Mouse (Mus musculus) bone marrow macrophage, adult 2 months (primary cell): ENCODE results near the gene Gosr1. TPM values are rescaled to one million over a fixed set of nuclear protein-coding genes. Genes with fewer than 3 reads are reported as not detected.

Experiments
- H3K27ac ChIP-seq: 2 replicates; pipeline ENCODE4 v1.5.1; 2012; ENCODE audit warnings: low read depth, low read length; ENCODE audit not compliant: insufficient read depth
- H3K4me1 ChIP-seq: 2 replicates; pipeline ENCODE4 v1.6.1; 2012; ENCODE audit warnings: low read length; ENCODE audit not compliant: control insufficient read depth, insufficient read depth
- H3K4me3 ChIP-seq: 2 replicates; pipeline ENCODE4 v1.5.1; 2012; ENCODE audit warnings: mild to moderate bottlenecking, low read length, moderate library complexity; ENCODE audit not compliant: insufficient read depth
- CTCF ChIP-seq: IDR thresholded peaks from 2 replicates; pipeline ENCODE4 v1.5.1; 2012; ENCODE audit warnings: low read depth, mild to moderate bottlenecking, low read length, moderate library complexity
- POLR2A ChIP-seq: IDR thresholded peaks from 2 replicates; pipeline ENCODE4 v1.6.1; 2012; ENCODE audit warnings: mild to moderate bottlenecking, low read depth, low read length, borderline replicate concordance
- polyA plus RNA-seq: library from polyadenylated mRNA; stranded (reverse); fragments of >200 nt; gene quantifications from 2 replicates; pipeline ENCODE4 v1.2.4, GENCODE M21; 2012; ENCODE audit not compliant: missing spikeins, insufficient read depth, insufficient read length

Gosr1 gene
- polyA plus RNA-seq, 1 experiment = 48.6 TPM

- no peak overlapping the region for H3K4me3 ChIP-seq
- peaks cover 19% of the 10 kb centered on the region for H3K4me1 ChIP-seq
- no peak overlapping the region for H3K27ac ChIP-seq
- TF ChIP-seq CTCF (peak; percentile 50), POLR2A (no peak)
Measured at GRCm38 (mm10) chr11:76739125-76739524, 24.3 kb downstream of the Gosr1 start.

DNA sequence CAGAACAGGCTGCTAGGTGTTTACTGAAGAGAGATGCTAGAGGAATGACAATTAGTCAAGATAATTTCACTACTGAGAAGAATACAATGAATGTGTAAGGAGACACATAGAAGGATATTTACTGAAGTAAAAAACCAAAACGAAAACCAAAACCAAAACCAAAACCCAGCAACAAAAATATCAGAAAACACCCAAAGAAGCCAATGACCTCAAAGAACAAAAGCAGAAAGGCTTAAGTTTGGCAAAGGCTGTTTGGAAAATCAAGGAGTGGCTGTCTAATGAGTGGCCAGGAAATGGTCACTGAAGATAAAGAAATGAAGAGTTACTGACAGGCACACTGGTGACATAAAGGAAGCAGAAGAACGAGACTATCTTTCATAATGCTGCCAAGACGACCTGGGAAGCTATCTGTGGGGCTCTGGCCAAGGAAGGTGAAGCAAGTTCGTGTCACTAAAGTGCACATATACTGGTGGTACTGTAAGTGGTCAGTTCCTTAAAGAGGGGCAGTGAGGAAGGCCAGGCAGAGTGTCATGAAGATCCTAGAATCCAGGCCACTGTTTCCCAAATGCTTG is 27.5 kb downstream of the Gosr1 start:
- Histone ChIP-seq H3K27ac (no peak overlapping the region), H3K4me3 (no peak overlapping the region), H3K4me1 (peaks cover 19% of the 10 kb centered on the region)
- TF ChIP-seq POLR2A = no peak
- no peak for TF ChIP-seq CTCF

GRCm38 (mm10) chr11:76734560-76734959 is 28.8 kb downstream of the Gosr1 start:
- H3K27ac ChIP-seq = peak overlapping the region; percentile 68
- no peak for TF ChIP-seq POLR2A
- no peak for TF ChIP-seq CTCF
- H3K4me3 ChIP-seq = no peak overlapping the region
- H3K4me1 ChIP-seq = peaks cover 19% of the 10 kb centered on the region

DNA sequence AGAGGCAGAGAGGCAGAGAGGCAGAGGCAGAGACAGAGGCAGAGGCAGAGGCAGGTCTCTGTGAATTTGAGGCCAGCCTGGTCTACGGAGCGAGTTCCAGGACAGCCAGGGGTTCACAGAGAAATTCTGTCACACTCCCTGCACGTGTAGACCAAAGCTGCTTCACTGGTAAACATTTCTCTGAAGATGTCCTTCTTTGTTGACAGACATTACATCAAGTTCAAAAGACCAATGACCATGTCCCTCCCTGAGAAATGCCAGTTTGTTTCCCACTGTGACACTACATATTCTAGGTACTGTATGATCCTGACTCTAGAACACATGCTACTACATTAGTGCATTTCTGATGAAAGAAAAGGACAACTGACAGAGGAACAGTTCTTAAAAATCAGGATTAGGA is 32.7 kb downstream of the Gosr1 start:
- no peak for TF ChIP-seq POLR2A
- TF ChIP-seq CTCF = no peak
- no peak overlapping the region for H3K27ac ChIP-seq

DNA sequence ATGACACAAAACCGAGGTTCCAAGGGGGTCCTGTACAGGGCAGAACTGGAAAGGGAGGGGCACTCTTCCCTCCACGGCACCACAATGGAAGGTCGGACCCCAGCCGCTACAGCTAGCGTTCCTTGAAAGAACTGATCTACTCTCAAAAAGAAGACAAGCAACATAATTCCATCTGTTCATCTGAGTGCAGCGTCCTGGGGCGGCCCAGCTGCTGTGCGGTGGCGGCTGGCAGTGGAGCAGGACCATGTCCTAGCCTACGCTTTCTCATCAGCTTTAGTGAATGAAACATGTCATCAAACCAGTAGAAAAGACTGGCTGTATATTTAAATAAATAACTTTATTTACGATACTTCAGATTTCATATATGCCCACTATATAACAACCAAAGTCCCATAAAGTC is 35.3 kb downstream of the Gosr1 start:
- Histone ChIP-seq H3K4me3 (no peak overlapping the region), H3K27ac (no peak overlapping the region), H3K4me1 (no peaks in the 10 kb centered on the region)
- no peak for TF ChIP-seq CTCF
- TF ChIP-seq POLR2A = no peak

More for the DNA sequence above, 32.7 kb downstream of the Gosr1 start:
- Histone ChIP-seq H3K4me1 (peaks cover 12% of the 10 kb centered on the region), H3K4me3 (no peak overlapping the region)

DNA sequence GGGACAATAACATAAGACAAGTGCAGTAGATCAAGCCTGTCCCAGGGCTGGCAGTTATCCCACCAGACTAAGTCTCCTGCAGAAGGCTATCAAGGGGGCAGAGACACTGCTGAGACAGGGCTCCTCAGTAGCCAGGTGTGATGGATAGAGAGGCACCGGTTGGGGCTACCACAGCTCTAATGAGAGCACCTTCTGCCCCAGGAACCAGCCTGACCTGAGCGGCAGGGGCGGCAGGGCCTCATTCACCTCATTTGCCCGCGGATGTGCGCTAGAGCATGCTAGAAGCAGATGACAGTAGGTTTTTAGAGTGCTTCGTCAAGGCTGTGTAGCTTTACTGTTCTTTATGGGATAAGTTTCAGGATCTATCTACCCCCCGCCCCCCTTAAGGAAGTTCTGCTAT is 39.5 kb downstream of the Gosr1 start:
- TF ChIP-seq CTCF (no peak), POLR2A (no peak)
- Histone ChIP-seq H3K4me1 (no peaks in the 10 kb centered on the region), H3K4me3 (no peak overlapping the region), H3K27ac (no peak overlapping the region)

GRCm38 (mm10) chr11:76717000-76717399 is 46.4 kb downstream of the Gosr1 start:
- no peaks in the 10 kb centered on the region for H3K4me1 ChIP-seq
- H3K4me3 ChIP-seq = no peak overlapping the region
- no peak overlapping the region for H3K27ac ChIP-seq
- TF ChIP-seq CTCF = no peak
- TF ChIP-seq POLR2A = no peak

DNA sequence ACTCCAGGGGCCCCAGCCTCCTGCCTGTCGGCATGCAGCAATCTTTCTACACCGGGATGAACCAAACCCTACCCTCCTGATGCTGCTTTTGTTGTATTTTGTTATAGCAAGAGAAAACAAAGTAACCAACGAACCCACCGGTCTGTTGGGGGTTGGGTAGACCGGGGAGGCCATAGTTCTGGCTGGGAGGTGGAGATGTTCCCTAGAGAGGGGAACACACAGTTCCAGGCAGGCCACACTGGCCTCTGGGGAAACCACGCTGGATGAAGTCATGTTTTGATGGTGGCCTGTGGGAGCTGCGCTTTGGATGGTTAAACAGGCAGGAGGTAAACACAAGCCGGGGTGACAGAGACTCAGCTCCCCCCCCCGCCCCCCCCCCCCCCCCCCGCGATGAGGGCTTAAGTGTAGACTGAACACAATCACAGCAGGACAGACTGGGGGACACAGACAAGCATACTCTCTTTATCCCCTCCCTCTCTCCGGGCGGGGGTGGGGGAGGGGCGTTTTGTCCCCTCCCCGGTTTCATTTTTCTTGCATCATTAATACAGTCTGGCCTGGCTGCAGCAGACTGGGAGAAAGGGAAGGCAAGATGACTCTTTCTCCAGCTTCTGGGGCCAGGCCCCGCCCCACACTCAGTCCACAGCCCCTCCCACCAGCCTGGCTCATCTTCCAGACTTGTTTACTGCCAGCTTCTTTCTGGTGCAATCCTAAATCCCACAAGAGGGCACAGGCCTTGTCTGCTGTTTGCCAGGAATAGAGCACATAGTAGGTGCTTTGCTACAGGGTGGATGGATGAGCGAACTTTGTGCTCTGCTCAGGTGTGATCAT is 53.5 kb downstream of the Gosr1 start:
- Histone ChIP-seq H3K4me3 (no peak overlapping the region), H3K27ac (no peak overlapping the region), H3K4me1 (0 out of 2 replicates have a peak, but pooled peaks cover 2% of the 10 kb centered on the region)
- no peak for TF ChIP-seq POLR2A
- TF ChIP-seq CTCF = no peak

DNA sequence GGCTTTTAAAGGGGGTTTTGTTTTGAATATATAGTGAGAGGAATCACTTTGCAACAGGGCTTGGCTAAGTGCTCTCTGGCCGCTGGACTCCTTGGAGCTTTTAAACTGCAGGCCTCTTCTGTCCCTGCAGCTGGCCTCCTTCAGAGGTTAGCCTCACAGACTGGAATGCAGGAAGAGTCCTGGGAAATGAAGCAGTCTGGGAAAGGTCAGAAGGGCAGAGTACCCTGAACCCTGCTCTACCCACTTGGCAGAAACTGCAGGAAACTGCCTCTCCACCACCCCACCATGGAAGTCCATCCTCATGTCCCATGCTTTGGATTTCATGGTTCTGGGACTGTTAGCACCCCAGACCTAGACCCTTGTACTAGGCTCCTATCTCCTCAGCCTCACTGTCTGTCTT is 54.5 kb downstream of the Gosr1 start:
- H3K4me1 ChIP-seq = 0 out of 2 replicates have a peak, but pooled peaks cover 2% of the 10 kb centered on the region
- H3K27ac ChIP-seq = no peak overlapping the region
- no peak overlapping the region for H3K4me3 ChIP-seq
- TF ChIP-seq CTCF (no peak), POLR2A (no peak)

GRCm38 (mm10) chr11:76708066-76708465 is 55.3 kb downstream of the Gosr1 start:
- Histone ChIP-seq H3K4me1 (0 out of 2 replicates have a peak, but pooled peaks cover 2% of the 10 kb centered on the region), H3K27ac (no peak overlapping the region), H3K4me3 (no peak overlapping the region)
- no peak for TF ChIP-seq POLR2A
- TF ChIP-seq CTCF = no peak
